Mouse (Mus musculus): ENCODE results near the gene Romo1.

DNA sequence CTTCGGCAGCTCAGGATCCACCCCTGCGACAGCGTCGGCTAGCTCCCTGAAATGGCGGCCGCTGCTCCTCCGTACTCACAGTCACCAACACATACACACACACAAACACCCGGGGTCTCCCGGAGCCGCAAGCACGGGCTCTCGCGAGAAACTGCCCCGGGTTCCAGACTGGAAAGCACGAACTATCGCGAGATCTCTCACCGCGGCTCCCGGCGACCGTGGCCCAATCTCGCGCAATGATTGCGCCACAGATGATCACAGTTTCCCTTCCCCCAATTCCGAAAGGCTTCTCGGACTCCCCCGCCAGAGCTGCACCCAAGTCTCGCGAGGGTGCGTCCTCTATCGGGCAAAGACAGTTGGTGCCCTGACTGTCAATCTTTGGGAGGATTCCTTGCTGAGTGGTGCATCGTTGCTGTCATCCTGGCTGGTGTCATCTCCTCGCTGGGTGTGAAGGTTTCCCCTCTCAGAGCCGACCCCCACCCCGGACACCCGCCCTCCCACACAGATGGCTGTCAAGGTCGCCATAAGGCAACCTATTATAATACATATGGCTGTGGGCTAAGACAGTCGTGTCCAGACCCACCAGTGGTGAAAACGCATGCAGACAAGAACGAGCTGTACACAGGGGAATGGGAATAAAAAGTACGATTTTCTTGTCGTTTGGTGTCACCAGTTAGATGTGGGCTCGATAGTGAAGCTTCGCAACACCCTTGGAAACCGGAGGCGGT lies 36.4 kb downstream of the Romo1 start, which contains the start of gene Rbm39:
- no peak for TF ChIP-seq CTCF (conservative IDR thresholded peaks at IDR 0.05; ENCODE audit: low read length)
- no peak for TF ChIP-seq NANOG (IDR thresholded peaks at IDR 0.05; ENCODE audit: borderline replicate concordance, low read length)
- no peak for TF ChIP-seq POU5F1 (IDR thresholded peaks at IDR 0.05; ENCODE audit: borderline replicate concordance, low read length)

All from E14TG2a.4 (cell line).